Comparison of ENCODE assay signal across 14 mouse cellular contexts in the genomic region with DNA sequence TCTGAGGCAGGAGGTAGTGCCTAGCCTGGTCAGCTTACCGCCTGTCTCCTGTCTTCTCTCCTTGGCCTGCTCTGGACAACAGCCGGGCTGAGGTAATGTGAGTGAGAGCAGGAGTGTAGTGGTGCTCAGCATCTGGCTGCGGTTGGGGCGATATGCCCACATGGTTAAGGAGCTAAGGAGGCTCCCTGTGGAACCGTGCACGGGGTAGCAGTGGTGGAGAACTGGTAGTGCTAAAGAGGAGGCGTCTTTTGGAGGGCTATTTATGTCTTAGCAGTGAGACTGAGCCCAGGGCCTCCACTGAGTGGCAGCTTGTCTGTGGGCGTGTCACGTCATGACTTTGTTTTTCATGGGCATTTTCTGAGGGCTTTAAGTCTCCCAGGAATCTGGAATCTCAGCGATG. TPM values are rescaled to one million over a fixed set of nuclear protein-coding genes. Genes with fewer than 3 reads are reported as not detected.
DNase-seq lines count a peak whose midpoint lies in the region; ATAC-seq and TF ChIP-seq lines count a peak whose summit lies in the region.
"Had no signal": no experiment of that assay in that cellular context is flagged by ENCODE, and none has a peak within 500 bp of the region (broad histone marks: within the 10 kb centered on the region; RNA-seq: fewer than 3 reads in every experiment).

No protein-coding gene starts in this region.

- TF ChIP-seq POLR2A in cortical plate, adult 2 months (IDR thresholded peaks at IDR 0.05; ENCODE audit: extremely low read depth, insufficient read depth, low read length): no peak

- no peak for DNase-seq in heart, postnatal 10 days
- DNase-seq in frontal cortex, postnatal 36 days (ENCODE audit: low spot score in 2 of 2): peak; percentile 77 to 93
- DNase-seq in left cerebral cortex, postnatal 36 days (ENCODE audit: low spot score in 2 of 2): peak; percentile 81 to 82
- DNase-seq in cerebellum, postnatal 10 days: no peak
- DNase-seq in urinary bladder, postnatal 36 days (ENCODE audit: low spot score in 2 of 2): no peak
- no peak for DNase-seq in forebrain, embryonic 11.5 days (ENCODE audit: low spot score)
- DNase-seq: adrenal gland, postnatal 25 days; cerebellum, adult 9-10 months had no signal

- peak overlapping the region; percentile 93 for H3K27ac ChIP-seq in heart, embryonic 12.5 days (ENCODE audit: poor library complexity, severe bottlenecking)
- peak overlapping the region; percentile 84 for H3K27ac ChIP-seq in cortical plate, adult 2 months (ENCODE audit: insufficient read depth, low read length)
- no peak overlapping the region for H3K27ac ChIP-seq in forebrain, embryonic 11.5 days (ENCODE audit: low read depth, low read length)
- H3K27ac ChIP-seq: liver, embryonic 15.5 days had no signal

- no peak overlapping the region for H3K4me2 ChIP-seq in heart, embryonic 12.5 days
- H3K4me2 ChIP-seq in forebrain, embryonic 11.5 days (ENCODE audit: low read depth, low read length, severe bottlenecking): no peak overlapping the region
- H3K4me2 ChIP-seq: liver, embryonic 15.5 days had no signal

- H3K4me1 ChIP-seq in heart, embryonic 12.5 days (replicated peaks): peaks cover 41% of the 10 kb centered on the region
- peaks cover 17% of the 10 kb centered on the region for H3K4me1 ChIP-seq in cortical plate, adult 2 months (ENCODE audit: control insufficient read depth, insufficient read depth, low read length)
- no peaks in the 10 kb centered on the region for H3K4me1 ChIP-seq in forebrain, embryonic 11.5 days (replicated peaks; ENCODE audit: control insufficient read depth, insufficient read depth, low read length)
- H3K4me1 ChIP-seq: liver, embryonic 15.5 days had no signal

- no peak overlapping the region for H3K4me3 ChIP-seq in heart, embryonic 12.5 days
- no peak overlapping the region for H3K4me3 ChIP-seq in cortical plate, adult 2 months (ENCODE audit: insufficient read depth, low read length)
- H3K4me3 ChIP-seq in forebrain, embryonic 11.5 days (ENCODE audit: low read depth, low read length): no peak overlapping the region
- H3K4me3 ChIP-seq: liver, embryonic 15.5 days had no signal

- no peaks in the 10 kb centered on the region for H3K27me3 ChIP-seq in heart, embryonic 12.5 days (replicated peaks)
- no peaks in the 10 kb centered on the region for H3K27me3 ChIP-seq in forebrain, embryonic 11.5 days (ENCODE audit: control insufficient read depth, insufficient read depth, low read length)
- H3K27me3 ChIP-seq: liver, embryonic 15.5 days; Patski had no signal

- TF ChIP-seq CTCF in cortical plate, adult 2 months (IDR thresholded peaks at IDR 0.05; ENCODE audit: extremely low read depth, insufficient read depth, low read length): no peak

- no peaks in the 10 kb centered on the region for H3K9me3 ChIP-seq in heart, embryonic 12.5 days (replicated peaks)
- H3K9me3 ChIP-seq in forebrain, embryonic 11.5 days (ENCODE audit: control insufficient read depth, low read length): no peaks in the 10 kb centered on the region
- H3K9me3 ChIP-seq: liver, embryonic 15.5 days had no signal

- peak overlapping the region; percentile 13; the same call in 1 of the 2 replicates for H3K9ac ChIP-seq in heart, embryonic 12.5 days
- H3K9ac ChIP-seq in forebrain, embryonic 11.5 days (ENCODE audit: low read length): no peak overlapping the region
- H3K9ac ChIP-seq: liver, embryonic 15.5 days had no signal

- intact Hi-C loops in heart, postnatal 10 days (cut with DNase I): loop anchor here (10.0 kb wide), 1 partner anchor 131 kb away; no protein-coding TSS in a partner anchor
- intact Hi-C loops in left cerebral cortex, postnatal 36 days (cut with DNase I): loop anchor here (2.0 kb wide), 2 partner anchors 19 to 59 kb away; partner anchors contain the start of gene Actn4

- 76% methylated on average over 10 of the region's 10 CpGs for WGBS in heart, embryonic 12.5 days
- WGBS in forebrain, embryonic 11.5 days: 93% methylated on average over 10 of the region's 10 CpGs

- H3K36me3 ChIP-seq in heart, embryonic 12.5 days: peaks cover 100% of the 10 kb centered on the region
- peaks cover 20% of the 10 kb centered on the region for H3K36me3 ChIP-seq in forebrain, embryonic 11.5 days (ENCODE audit: control insufficient read depth, insufficient read depth, low read length)

- no peak for ATAC-seq in heart, embryonic 12.5 days (ENCODE audit: insufficient number of reproducible peaks, low FRiP score)
- no peak for ATAC-seq in forebrain, embryonic 11.5 days (replicated peaks; ENCODE audit: low FRiP score)
- ATAC-seq: CD4-positive, CD25-positive, alpha-beta regulatory T cell, adult 4 months; Patski had no signal

RNA-seq across cellular contexts. Expression of gene Capn12, which starts 22.6 kb away (rescaled TPM):
- 0.17 and 0.27 TPM in 2 replicates for polyA plus RNA-seq in heart, embryonic 12.5 days (2016; fragmentation: Nextera tagmentation; extraction: Ambion mirVana)
- total RNA-seq in heart, postnatal 10 days (2021): under 1 TPM; 0.26 to 0.47 TPM
- polyA plus RNA-seq in cortical plate, adult 2 months (2012; rRNA removed): 1.2 and 1.8 TPM in 2 replicates
- total RNA-seq in left cerebral cortex, postnatal 36 days (2021): 1 to 10 TPM in 1 of 2 experiments, under 1 TPM in 1; 0.72 to 1.4 TPM
- 0.60 and 0.69 TPM in 2 replicates for polyA plus RNA-seq in forebrain, embryonic 11.5 days (2014; fragmentation: Nextera tagmentation; extraction: Ambion mirVana)
- total RNA-seq: granulocyte monocyte progenitor cell, adult 5-6 weeks had no signal
- polyA plus RNA-seq: CD4-positive, CD25-positive, alpha-beta regulatory T cell, adult 4 months had no signal

RNA-seq across cellular contexts. Expression of gene Lgals7, which starts 40.1 kb away (rescaled TPM):
- polyA plus RNA-seq in heart, embryonic 12.5 days (2016; fragmentation: Nextera tagmentation; extraction: Ambion mirVana): 1.1 and 1.3 TPM in 2 replicates
- total RNA-seq in heart, postnatal 10 days (2021): 1 to 10 TPM; 2.2 to 2.8 TPM
- 1.2 and 1.3 TPM in 2 replicates for polyA plus RNA-seq in cortical plate, adult 2 months (2012; rRNA removed)
- not detected for total RNA-seq in left cerebral cortex, postnatal 36 days (2021)
- 0.52 and 0.88 TPM in 2 replicates for polyA plus RNA-seq in forebrain, embryonic 11.5 days (2014; fragmentation: Nextera tagmentation; extraction: Ambion mirVana)
- total RNA-seq: adrenal gland, postnatal 25 days; granulocyte monocyte progenitor cell, adult 5-6 weeks had no signal

RNA-seq across cellular contexts. Expression of gene Actn4, which starts 58.4 kb away (rescaled TPM):
- polyA plus RNA-seq in heart, embryonic 12.5 days (2016; fragmentation: Nextera tagmentation; extraction: Ambion mirVana): 317 and 318 TPM in 2 replicates
- 100 to 1,000 TPM; 173 to 174 TPM for total RNA-seq in heart, postnatal 10 days (2021)
- 170 and 178 TPM in 2 replicates for polyA plus RNA-seq in cortical plate, adult 2 months (2012; rRNA removed)
- total RNA-seq in left cerebral cortex, postnatal 36 days (2021): 100 to 1,000 TPM; 180 to 203 TPM
- polyA plus RNA-seq in forebrain, embryonic 11.5 days (2014; fragmentation: Nextera tagmentation; extraction: Ambion mirVana): 182 and 199 TPM in 2 replicates

Comparison
In these comparisons a context has a peak if more than half of its experiments do, and no peak if none do; other contexts are left out.
1. DNase-seq: peak in frontal cortex, postnatal 36 days (2 of 2) and left cerebral cortex, postnatal 36 days (2 of 2); none in heart, postnatal 10 days (0 of 2), cerebellum, postnatal 10 days (0 of 2), urinary bladder, postnatal 36 days (0 of 2) and forebrain, embryonic 11.5 days (single experiment).